Mouse (Mus musculus) heart, postnatal 0 days (tissue): ENCODE measurements at regions not wholly inside any gene's neighbourhood (a gene's known extent, or its start where the extent isn't known, plus 50 kb on each side); places are given as distances from the start of the nearest gene placed in this dataset.

Source experiments
- CTCF ChIP-seq: IDR thresholded peaks from 2 replicates; pipeline ENCODE4 v1.5.1; 2016; ENCODE audit warnings: antibody characterized with exemption, control low read depth, low read depth
- EP300 ChIP-seq: IDR thresholded peaks from 2 replicates; pipeline ENCODE4 v1.6.1; 2016; ENCODE audit warnings: antibody characterized with exemption, low read depth

GRCm38 (mm10) chr3:110567187-110567586 is 316.4 kb upstream of the Prmt6 start:
- TF ChIP-seq CTCF (no peak), EP300 (no peak)
